Mouse (Mus musculus) liver, embryonic 14.5 days (tissue): ENCODE data around the gene Ldha. TPM values are rescaled to one million over a fixed set of nuclear protein-coding genes. Genes with fewer than 3 reads are reported as not detected.
"Not testable (repeated sequence)": the region's sequence is repeated elsewhere in the genome, so short reads cannot be mapped to it uniquely, and the experiment has no call there.

ENCODE experiments used
- ATAC-seq: fragments of 200-750 bp; cut with Nextera tagmentation; 2 replicates; pipeline ENCODE4 v1.8.0; 2017; ENCODE audit warnings: moderate number of reproducible peaks, mild to moderate bottlenecking, moderate library complexity; ENCODE audit not compliant: insufficient read depth
- DNase-seq, 3 experiments: peaks; one replicate each; pipeline ENCODE4 v3.0.0-alpha.2; 2012 to 2013; ENCODE audit warnings: low read depth in 3 of 3, low spot score in 3 of 3
- H3K27ac ChIP-seq: fragments of 300-500 bp; sonication (generic); 2 replicates; pipeline ENCODE4 v1.5.1; 2014; ENCODE audit warnings: moderate library complexity, mild to moderate bottlenecking, control low read depth, inconsistent platforms
- H3K27me3 ChIP-seq: fragments of 300-500 bp; sonication (generic); 2 replicates; pipeline ENCODE4 v1.6.1; 2014; ENCODE audit warnings: mild to moderate bottlenecking, low read length, moderate library complexity; ENCODE audit not compliant: control insufficient read depth, insufficient read depth
- H3K36me3 ChIP-seq: fragments of 300-500 bp; sonication (generic); replicated peaks from 2 replicates; pipeline ENCODE4 v1.6.1; 2014; ENCODE audit warnings: low read depth; ENCODE audit not compliant: control insufficient read depth, insufficient read depth
- H3K4me1 ChIP-seq, 2 experiments: fragments of 200-500 bp in 1 of 2; fragments of 300-500 bp in 1 of 2; sonication (generic) in 1 of 2; replicated peaks; 2 replicates each; pipeline ENCODE4 v1.6.1; 2012 to 2014; ENCODE audit warnings: antibody characterized with exemption in 1 of 2, inconsistent platforms in 1 of 2, low read length in 1 of 2; ENCODE audit not compliant: control insufficient read depth in 2 of 2, insufficient read depth in 2 of 2
- H3K4me2 ChIP-seq: fragments of 300-500 bp; sonication (generic); 2 replicates; pipeline ENCODE4 v1.6.1; 2014; ENCODE audit warnings: low read depth, mild to moderate bottlenecking, control low read depth, moderate library complexity
- H3K4me3 ChIP-seq, 2 experiments: fragments of 200-500 bp in 1 of 2; fragments of 300-500 bp in 1 of 2; sonication (generic) in 1 of 2; 2 replicates each; pipeline ENCODE4 v1.5.1; 2012 to 2014; ENCODE audit warnings: low read depth in 2 of 2, low read length in 2 of 2, mild to moderate bottlenecking in 2 of 2, control low read depth in 1 of 2, inconsistent platforms in 1 of 2, moderate library complexity in 1 of 2; ENCODE audit not compliant: insufficient read depth in 1 of 2
- H3K9ac ChIP-seq: fragments of 300-500 bp; sonication (generic); replicated peaks from 2 replicates; pipeline ENCODE4 v1.6.1; 2014; ENCODE audit warnings: mild to moderate bottlenecking, control low read depth, moderate library complexity
- H3K9me3 ChIP-seq: fragments of 300-500 bp; sonication (generic); 2 replicates; pipeline ENCODE4 v1.6.1; 2016; ENCODE audit warnings: low read length, mixed read lengths; ENCODE audit not compliant: control insufficient read depth
- CTCF ChIP-seq: IDR thresholded peaks from 2 replicates; pipeline ENCODE4 v1.5.1; 2016; ENCODE audit warnings: antibody characterized with exemption, low read depth, control low read depth
- EP300 ChIP-seq: IDR thresholded peaks from 2 replicates; pipeline ENCODE4 v1.6.1; 2016; ENCODE audit warnings: antibody characterized with exemption, low read depth
- WGBS: fragments of 180-500 bp; shearing (Covaris S2); extraction: QIAGEN DNeasy Blood & Tissue Kit; methylation state at CpG from one replicate; pipeline ENCODE4 v1.1.7; 2014; ENCODE audit not compliant: insufficient replicate concordance; 5-methylcytosine and 5-hydroxymethylcytosine counted together
- polyA plus RNA-seq, 2 experiments: library from polyadenylated mRNA; depleted of rRNA in 1 of 2; stranded (reverse) in 1 of 2; unstranded in 1 of 2; fragments of >200 nt; fragmentation: Nextera tagmentation in 1 of 2; extraction: Ambion mirVana in 1 of 2; gene quantifications; 2 replicates each; pipeline versions ENCODE4 v1.2.1 to v1.2.3; 2012 to 2014

The Ldha gene
- polyA plus RNA-seq, 2 experiments = 356 to 1,104 TPM

GRCm38 (mm10) chr7:46877255-46877654 lies 36.0 kb downstream of the Ldha start:
- no peak overlapping the region for H3K9ac ChIP-seq
- H3K4me3 ChIP-seq = no peak overlapping the region
- no peak overlapping the region for H3K27ac ChIP-seq
- H3K27me3 ChIP-seq = no peaks in the 10 kb centered on the region
- peaks cover 0 to 12% of the 10 kb centered on the region in 2 experiments; a peak in 1 of 4 replicates for H3K4me1 ChIP-seq
- H3K36me3 ChIP-seq = no peaks in the 10 kb centered on the region
- WGBS = 16% methylated on average over 6 of the region's 6 CpGs
- H3K4me2 ChIP-seq = no peak overlapping the region
- DNase-seq (no peak), ATAC-seq (no peak)
- no peaks in the 10 kb centered on the region for H3K9me3 ChIP-seq
- no peak for TF ChIP-seq EP300
- no peak for TF ChIP-seq CTCF

- Histone ChIP-seq H3K27me3 (no peaks in the 10 kb centered on the region), H3K4me3 (no peak overlapping the region), H3K9ac (no peak overlapping the region), H3K4me1 (peaks cover 0 to 25% of the 10 kb centered on the region in 2 experiments; a peak in 2 of 4 replicates), H3K9me3 (no peaks in the 10 kb centered on the region), H3K36me3 (no peaks in the 10 kb centered on the region), H3K4me2 (no peak overlapping the region), H3K27ac (no peak overlapping the region)
- ATAC-seq = no peak
- DNase-seq = no peak
- 81% methylated on average over 5 of the region's 5 CpGs for WGBS
- no peak for TF ChIP-seq EP300
- TF ChIP-seq CTCF = no peak
These were observed 38.6 kb downstream of the Ldha start for GRCm38 (mm10) chr7:46879851-46880250.

- Histone ChIP-seq H3K27me3 (no peaks in the 10 kb centered on the region), H3K4me2 (no peak overlapping the region), H3K4me1 (peaks cover 0 to 25% of the 10 kb centered on the region in 2 experiments; a peak in 2 of 4 replicates), H3K27ac (no peak overlapping the region), H3K4me3 (no peak overlapping the region), H3K9me3 (no peaks in the 10 kb centered on the region), H3K36me3 (no peaks in the 10 kb centered on the region), H3K9ac (no peak overlapping the region)
- no peak for ATAC-seq
- DNase-seq = no peak
- 46% methylated on average over 2 of the region's 2 CpGs for WGBS
- no peak for TF ChIP-seq CTCF
- no peak for TF ChIP-seq EP300
These were observed 39.7 kb downstream of the Ldha start for GRCm38 (mm10) chr7:46880992-46881391.

GRCm38 (mm10) chr7:46881941-46882340 lies 40.7 kb downstream of the Ldha start:
- H3K9ac ChIP-seq, DNase-seq, H3K4me2 ChIP-seq, ATAC-seq, H3K4me3 ChIP-seq, H3K36me3 ChIP-seq, H3K27ac ChIP-seq, H3K9me3 ChIP-seq, H3K27me3 ChIP-seq: not testable (repeated sequence)
- peaks cover 0 to 24% of the 10 kb centered on the region in 2 experiments; a peak in 2 of 4 replicates for H3K4me1 ChIP-seq
- WGBS = 67% methylated on average over 6 of the region's 8 CpGs

GRCm38 (mm10) chr7:46883304-46883703 lies 42.0 kb downstream of the Ldha start:
- WGBS = 8% methylated on average over 3 of the region's 3 CpGs
- H3K27ac ChIP-seq = no peak overlapping the region
- no peak overlapping the region for H3K4me2 ChIP-seq
- H3K4me1 ChIP-seq = peaks cover 0 to 16% of the 10 kb centered on the region in 2 experiments; a peak in 2 of 4 replicates
- no peak for TF ChIP-seq EP300
- TF ChIP-seq CTCF = no peak
- no peaks in the 10 kb centered on the region for H3K27me3 ChIP-seq
- no peaks in the 10 kb centered on the region for H3K9me3 ChIP-seq
- no peaks in the 10 kb centered on the region; the same call in 1 of the 2 replicates for H3K36me3 ChIP-seq
- no peak overlapping the region for H3K9ac ChIP-seq
- ATAC-seq (peak; percentile 61; the same call in 1 of the 2 replicates), DNase-seq (no peak)
- no peak overlapping the region for H3K4me3 ChIP-seq
